Mouse (Mus musculus): ENCODE results near the gene Gm20695. TPM values are rescaled to one million over a fixed set of nuclear protein-coding genes. Genes with fewer than 3 reads are reported as not detected.
"Not testable (repeated sequence)": the region's sequence is repeated elsewhere in the genome, so short reads cannot be mapped to it uniquely, and the experiment has no call there.

Gene Gm20695
- total RNA-seq (2021), result under 1 TPM in 1 of 2 experiments, not detected in 1; 0.91 TPM
- long read RNA-seq, experiment 1, partial matches to known transcripts, result 0 of 3 reads
- long read RNA-seq, experiment 1, other reads (novel, unspliced or antisense), result 3 of 3 reads
- long read RNA-seq, experiment 2, partial matches to known transcripts, result 0 of 1 reads
- long read RNA-seq, experiment 2, other reads (novel, unspliced or antisense), result 1 of 1 reads

- H3K27ac ChIP-seq, result peak within 1 kb of the TSS; percentile 99
- H3K4me3 ChIP-seq, result peak within 1 kb of the TSS; percentile 79
- peak; percentile 59 for TF ChIP-seq CTCF (conservative IDR thresholded peaks at IDR 0.05)
- peak; percentile 92 to 94 for DNase-seq (ENCODE audit: low spot score in 2 of 2)
Measured at GRCm38 (mm10) chr16:3884201-3885064, at the start of gene Gm20695, which contains the start of gene Zfp597. Gm20695 (plus strand) TSS chr16:3884648. Zfp597 (minus strand) TSS chr16:3884561.

GRCm38 (mm10) chr16:3835461-3835860 lies 49.0 kb upstream of the Gm20695 start:
- DNase-seq (ENCODE audit: low spot score in 2 of 2), result no peak
- Histone ChIP-seq H3K4me3 (no peak overlapping the region), H3K27ac (no peak overlapping the region)
- no peak for TF ChIP-seq CTCF (conservative IDR thresholded peaks at IDR 0.05)

GRCm38 (mm10) chr16:3839157-3839885 lies 45.1 kb upstream of the Gm20695 start:
- Histone ChIP-seq H3K4me3 (no peak overlapping the region), H3K27ac (no peak overlapping the region)
- TF ChIP-seq CTCF (conservative IDR thresholded peaks at IDR 0.05), result peak; percentile 83
- peak; percentile 41 to 55 for DNase-seq (ENCODE audit: low spot score in 2 of 2)

GRCm38 (mm10) chr16:3842989-3843388 lies 41.5 kb upstream of the Gm20695 start:
- Histone ChIP-seq H3K27ac (no peak overlapping the region), H3K4me3 (no peak overlapping the region)
- no peak for DNase-seq (ENCODE audit: low spot score in 2 of 2)
- TF ChIP-seq CTCF (conservative IDR thresholded peaks at IDR 0.05), result no peak

- TF ChIP-seq CTCF (conservative IDR thresholded peaks at IDR 0.05), result no peak
- Histone ChIP-seq H3K27ac (no peak overlapping the region), H3K4me3 (no peak overlapping the region)
- no peak for DNase-seq (ENCODE audit: low spot score in 2 of 2)
Measured at GRCm38 (mm10) chr16:3843796-3844195, 40.7 kb upstream of the Gm20695 start.

- peak; percentile 94 to 98 for DNase-seq (ENCODE audit: low spot score in 2 of 2)
- Histone ChIP-seq H3K4me3 (peak within 1 kb of the TSS; percentile 61), H3K27ac (peak within 1 kb of the TSS; percentile 95)
- no peak for TF ChIP-seq CTCF (conservative IDR thresholded peaks at IDR 0.05)
Measured at GRCm38 (mm10) chr16:3846711-3847518, 37.5 kb upstream of the Gm20695 start, which contains the start of gene Zfp174. Zfp174 (plus strand) TSS chr16:3847268.

GRCm38 (mm10) chr16:3847871-3848270 lies 36.6 kb upstream of the Gm20695 start:
- peak overlapping the region; percentile 61 for H3K4me3 ChIP-seq
- no peak for TF ChIP-seq CTCF (conservative IDR thresholded peaks at IDR 0.05)
- DNase-seq (ENCODE audit: low spot score in 2 of 2), result no peak
- H3K27ac ChIP-seq, result peak overlapping the region; percentile 95

- TF ChIP-seq CTCF (conservative IDR thresholded peaks at IDR 0.05), result peak; percentile 62
- Histone ChIP-seq H3K27ac (no peak overlapping the region), H3K4me3 (no peak overlapping the region)
- DNase-seq (ENCODE audit: low spot score in 2 of 2), result no peak
Measured at GRCm38 (mm10) chr16:3848416-3848815, 36.0 kb upstream of the Gm20695 start.

- not testable (repeated sequence) for DNase-seq (ENCODE audit: low spot score in 2 of 2); H3K27ac ChIP-seq; H3K4me3 ChIP-seq
Measured at GRCm38 (mm10) chr16:3851301-3851700, 33.1 kb upstream of the Gm20695 start.

GRCm38 (mm10) chr16:3852586-3852985 lies 31.9 kb upstream of the Gm20695 start:
- H3K4me3 ChIP-seq, result no peak overlapping the region
- no peak for TF ChIP-seq CTCF (conservative IDR thresholded peaks at IDR 0.05)
- H3K27ac ChIP-seq, result no peak overlapping the region
- peak; percentile 37 to 40 for DNase-seq (ENCODE audit: low spot score in 2 of 2)

GRCm38 (mm10) chr16:3854437-3855182 lies 29.8 kb upstream of the Gm20695 start:
- TF ChIP-seq CTCF (conservative IDR thresholded peaks at IDR 0.05), result no peak
- no peak for DNase-seq (ENCODE audit: low spot score in 2 of 2)

More at GRCm38 (mm10) chr16:3854437-3855182, 29.8 kb upstream of the Gm20695 start:
- Histone ChIP-seq H3K4me3 (no peak overlapping the region), H3K27ac (no peak overlapping the region)

Data from layer of hippocampus, adult 2 months (tissue).